Mouse (Mus musculus) ovary, postnatal 14 days (tissue): ENCODE results near the gene Cd163.

ENCODE experiments used
- DNase-seq: peaks from one replicate; pipeline ENCODE4 v3.0.0; 2022; ENCODE audit warnings: low spot score

Cd163 gene

GRCm38 (mm10) chr6:124364328-124364727 is 59.9 kb downstream of the Cd163 start:
- DNase-seq, result no peak

GRCm38 (mm10) chr6:124373584-124374206 is 69.2 kb downstream of the Cd163 start:
- DNase-seq, result no peak

DNA sequence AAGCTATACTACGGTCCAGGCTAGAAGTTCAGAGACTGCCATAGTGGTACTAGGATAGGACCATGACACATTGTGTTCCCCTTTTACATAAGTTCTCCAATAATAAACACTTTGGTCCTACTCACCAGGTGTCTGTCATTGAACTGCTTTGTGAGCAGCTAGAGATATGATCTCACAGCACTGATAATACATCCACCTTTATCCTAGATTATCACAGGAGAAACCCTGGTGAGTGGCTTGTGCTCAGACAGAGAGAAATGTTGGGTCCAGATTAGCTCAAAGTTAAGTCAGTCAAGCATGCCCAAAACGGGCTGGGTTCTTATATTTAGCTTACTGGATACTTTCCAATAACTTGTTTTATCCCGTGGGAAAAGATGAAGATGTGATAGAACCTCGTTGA is 70.2 kb downstream of the Cd163 start:
- DNase-seq, result no peak

GRCm38 (mm10) chr6:124375435-124375884 is 71.0 kb downstream of the Cd163 start:
- DNase-seq, result no peak

DNA sequence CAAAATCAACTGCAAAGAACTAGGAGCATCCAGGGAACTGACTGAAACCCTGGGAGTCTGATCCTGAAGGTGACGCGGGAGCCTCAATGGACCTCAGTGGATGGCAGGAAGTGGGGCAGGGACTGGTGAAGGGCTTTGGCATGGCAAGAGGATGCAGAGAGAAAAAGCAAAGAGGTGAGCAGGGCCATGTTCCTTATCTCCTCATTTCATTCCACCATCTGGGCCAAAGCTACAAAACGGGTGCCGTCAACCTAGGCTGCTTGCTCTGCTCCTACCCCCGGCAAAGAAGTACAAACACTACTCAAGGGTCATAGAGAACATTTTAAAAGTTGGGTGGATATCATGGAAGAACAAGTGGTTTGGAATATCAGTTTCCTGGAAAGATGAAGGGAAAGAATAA is 71.9 kb downstream of the Cd163 start:
- no peak for DNase-seq

- DNase-seq, result no peak
Observed at GRCm38 (mm10) chr6:124377494-124378255, 73.2 kb downstream of the Cd163 start.

DNA sequence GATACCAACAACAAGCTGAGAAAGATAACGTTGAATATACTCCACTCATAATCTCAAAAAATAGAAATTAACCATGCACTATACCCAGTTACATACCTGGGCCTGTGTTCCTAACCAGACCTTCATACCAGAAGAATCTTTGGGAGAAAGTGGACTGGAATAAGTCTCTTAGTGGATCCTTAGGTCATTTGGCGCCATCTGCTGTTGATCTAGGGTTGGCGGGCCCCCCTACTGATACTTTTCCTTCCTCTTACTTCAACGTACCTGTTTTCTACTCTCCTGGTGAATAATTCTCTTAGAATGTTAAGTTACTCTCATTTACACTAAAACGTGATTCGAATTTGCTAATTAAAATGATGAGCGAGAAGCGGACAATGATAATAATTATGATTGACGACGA is 74.9 kb downstream of the Cd163 start:
- DNase-seq, result peak; percentile 48
